Mouse (Mus musculus): ENCODE measurements at regions not wholly inside any gene's neighbourhood (a gene's known extent, or its start where the extent isn't known, plus 50 kb on each side); places are given as distances from the start of the nearest gene placed in this dataset.
"Not testable (repeated sequence)": the region's sequence is repeated elsewhere in the genome, so short reads cannot be mapped to it uniquely, and the experiment has no call there.

- Histone ChIP-seq H3K4me3 (ENCODE audit: control insufficient read depth in 1 of 2, insufficient read depth in 1 of 2, low read depth in 1 of 2, low read length in 2 of 2) (no peak overlapping the region), H3K9ac (ENCODE audit: low read length) (no peak overlapping the region), H3K27ac (replicated peaks in 1 of 2; ENCODE audit: control insufficient read depth in 1 of 2, insufficient read depth in 1 of 2, low read depth in 2 of 2, low read length in 2 of 2) (no peak overlapping the region), H3K27me3 (ENCODE audit: control insufficient read depth, insufficient read depth, low read length) (no peaks in the 10 kb centered on the region), H3K4me2 (ENCODE audit: low read length) (no peak overlapping the region), H3K36me3 (ENCODE audit: control insufficient read depth, insufficient read depth, low read length) (no peaks in the 10 kb centered on the region), H3K4me1 (ENCODE audit: control insufficient read depth in 2 of 2, insufficient read depth in 2 of 2, low read length in 2 of 2) (peaks cover 0 to 6% of the 10 kb centered on the region in 2 experiments; a peak in 2 of 4 replicates), H3K9me3 (ENCODE audit: control insufficient read depth, low read length) (0 out of 2 replicates have a peak, but pooled peaks cover 5% of the 10 kb centered on the region)
- ATAC-seq (ENCODE audit: insufficient number of reproducible peaks, insufficient read depth, low FRiP score, low read depth): no peak
- WGBS: 85% methylated on average over 6 of the region's 6 CpGs
These were observed 53.4 kb upstream of the Castor2 start for GRCm38 (mm10) chr5:134046086-134046485.

- H3K4me1 ChIP-seq (ENCODE audit: control insufficient read depth in 2 of 2, insufficient read depth in 2 of 2, low read length in 2 of 2); H3K9ac ChIP-seq (ENCODE audit: low read length); H3K27me3 ChIP-seq (ENCODE audit: control insufficient read depth, insufficient read depth, low read length); H3K4me3 ChIP-seq (ENCODE audit: control insufficient read depth in 1 of 2, insufficient read depth in 1 of 2, low read depth in 1 of 2, low read length in 2 of 2); ATAC-seq (ENCODE audit: insufficient number of reproducible peaks, insufficient read depth, low FRiP score, low read depth); H3K36me3 ChIP-seq (ENCODE audit: control insufficient read depth, insufficient read depth, low read length); H3K4me2 ChIP-seq (ENCODE audit: low read length); H3K9me3 ChIP-seq (ENCODE audit: control insufficient read depth, low read length); H3K27ac ChIP-seq (replicated peaks in 1 of 2; ENCODE audit: control insufficient read depth in 1 of 2, insufficient read depth in 1 of 2, low read depth in 2 of 2, low read length in 2 of 2): not testable (repeated sequence)
- WGBS: 90% methylated on average over 1 of the region's 2 CpGs
These were observed 56.6 kb upstream of the Castor2 start for GRCm38 (mm10) chr5:134042938-134043337.

GRCm38 (mm10) chr5:134027316-134027966 is 72.1 kb upstream of the Castor2 start:
- Histone ChIP-seq H3K27me3 (ENCODE audit: control insufficient read depth, insufficient read depth, low read length) (no peaks in the 10 kb centered on the region), H3K4me2 (ENCODE audit: low read length) (no peak overlapping the region), H3K9ac (ENCODE audit: low read length) (no peak overlapping the region), H3K36me3 (ENCODE audit: control insufficient read depth, insufficient read depth, low read length) (no peaks in the 10 kb centered on the region), H3K27ac (replicated peaks in 1 of 2; ENCODE audit: control insufficient read depth in 1 of 2, insufficient read depth in 1 of 2, low read depth in 2 of 2, low read length in 2 of 2) (no peak overlapping the region), H3K4me3 (ENCODE audit: control insufficient read depth in 1 of 2, insufficient read depth in 1 of 2, low read depth in 1 of 2, low read length in 2 of 2) (no peak overlapping the region), H3K9me3 (ENCODE audit: control insufficient read depth, low read length) (0 out of 2 replicates have a peak, but pooled peaks cover 3% of the 10 kb centered on the region), H3K4me1 (ENCODE audit: control insufficient read depth in 2 of 2, insufficient read depth in 2 of 2, low read length in 2 of 2) (no peaks in the 10 kb centered on the region; a peak in 1 of 4 replicates)
- ATAC-seq (ENCODE audit: insufficient number of reproducible peaks, insufficient read depth, low FRiP score, low read depth): no peak
- 68% methylated on average over 11 of the region's 11 CpGs for WGBS

- Histone ChIP-seq H3K9me3 (ENCODE audit: control insufficient read depth, low read length) (0 out of 2 replicates have a peak, but pooled peaks cover 3% of the 10 kb centered on the region), H3K4me3 (ENCODE audit: control insufficient read depth in 1 of 2, insufficient read depth in 1 of 2, low read depth in 1 of 2, low read length in 2 of 2) (no peak overlapping the region), H3K4me1 (ENCODE audit: control insufficient read depth in 2 of 2, insufficient read depth in 2 of 2, low read length in 2 of 2) (peaks cover 7 to 17% of the 10 kb centered on the region in 2 experiments), H3K27ac (replicated peaks in 1 of 2; ENCODE audit: control insufficient read depth in 1 of 2, insufficient read depth in 1 of 2, low read depth in 2 of 2, low read length in 2 of 2) (no peak overlapping the region), H3K4me2 (ENCODE audit: low read length) (no peak overlapping the region), H3K36me3 (ENCODE audit: control insufficient read depth, insufficient read depth, low read length) (no peaks in the 10 kb centered on the region), H3K9ac (ENCODE audit: low read length) (no peak overlapping the region), H3K27me3 (ENCODE audit: control insufficient read depth, insufficient read depth, low read length) (no peaks in the 10 kb centered on the region)
- WGBS: 50% methylated on average over 13 of the region's 13 CpGs
- ATAC-seq (ENCODE audit: insufficient number of reproducible peaks, insufficient read depth, low FRiP score, low read depth): no peak
These were observed 79.7 kb upstream of the Castor2 start for GRCm38 (mm10) chr5:134019651-134020432.

- H3K4me3 ChIP-seq (ENCODE audit: control insufficient read depth in 1 of 2, insufficient read depth in 1 of 2, low read depth in 1 of 2, low read length in 2 of 2): no peak overlapping the region
- H3K27me3 ChIP-seq (ENCODE audit: control insufficient read depth, insufficient read depth, low read length): no peaks in the 10 kb centered on the region
- H3K4me1 ChIP-seq (ENCODE audit: control insufficient read depth in 2 of 2, insufficient read depth in 2 of 2, low read length in 2 of 2): peaks cover 17 to 25% of the 10 kb centered on the region in 2 experiments
- 10% methylated on average over 13 of the region's 13 CpGs for WGBS
- peak overlapping the region; percentile 25; the same call in 1 of the 2 replicates for H3K9ac ChIP-seq (ENCODE audit: low read length)
- no peaks in the 10 kb centered on the region for H3K36me3 ChIP-seq (ENCODE audit: control insufficient read depth, insufficient read depth, low read length)
- ATAC-seq (ENCODE audit: insufficient number of reproducible peaks, insufficient read depth, low FRiP score, low read depth): peak; percentile 90
- H3K4me2 ChIP-seq (ENCODE audit: low read length): peak overlapping the region; percentile 26; the same call in 1 of the 2 replicates
- peak overlapping the region; percentile 81 to 90 for H3K27ac ChIP-seq (replicated peaks in 1 of 2; ENCODE audit: control insufficient read depth in 1 of 2, insufficient read depth in 1 of 2, low read depth in 2 of 2, low read length in 2 of 2)
- H3K9me3 ChIP-seq (ENCODE audit: control insufficient read depth, low read length): no peaks in the 10 kb centered on the region
These were observed 85.0 kb upstream of the Castor2 start for GRCm38 (mm10) chr5:134014257-134015163.

- no peak for ATAC-seq (ENCODE audit: insufficient number of reproducible peaks, insufficient read depth, low FRiP score, low read depth)
- peaks cover 17 to 23% of the 10 kb centered on the region in 2 experiments for H3K4me1 ChIP-seq (ENCODE audit: control insufficient read depth in 2 of 2, insufficient read depth in 2 of 2, low read length in 2 of 2)
- H3K4me2 ChIP-seq (ENCODE audit: low read length): no peak overlapping the region
- no peaks in the 10 kb centered on the region for H3K27me3 ChIP-seq (ENCODE audit: control insufficient read depth, insufficient read depth, low read length)
- H3K9ac ChIP-seq (ENCODE audit: low read length): no peak overlapping the region
- no peaks in the 10 kb centered on the region for H3K36me3 ChIP-seq (ENCODE audit: control insufficient read depth, insufficient read depth, low read length)
- no peaks in the 10 kb centered on the region for H3K9me3 ChIP-seq (ENCODE audit: control insufficient read depth, low read length)
- H3K4me3 ChIP-seq (ENCODE audit: control insufficient read depth in 1 of 2, insufficient read depth in 1 of 2, low read depth in 1 of 2, low read length in 2 of 2): no peak overlapping the region
- WGBS: 73% methylated on average over 8 of the region's 8 CpGs
- peak overlapping the region in 1 of 2 experiments; percentile 81; a peak in 2 of 4 replicates for H3K27ac ChIP-seq (replicated peaks in 1 of 2; ENCODE audit: control insufficient read depth in 1 of 2, insufficient read depth in 1 of 2, low read depth in 2 of 2, low read length in 2 of 2)
These were observed 86.3 kb upstream of the Castor2 start for GRCm38 (mm10) chr5:134013206-134013605.

GRCm38 (mm10) chr5:134009843-134010242 is 89.7 kb upstream of the Castor2 start:
- WGBS: 87% methylated on average over 14 of the region's 14 CpGs
- no peak overlapping the region for H3K9ac ChIP-seq (ENCODE audit: low read length)
- no peaks in the 10 kb centered on the region for H3K36me3 ChIP-seq (ENCODE audit: control insufficient read depth, insufficient read depth, low read length)
- H3K27me3 ChIP-seq (ENCODE audit: control insufficient read depth, insufficient read depth, low read length): no peaks in the 10 kb centered on the region
- H3K4me1 ChIP-seq (ENCODE audit: control insufficient read depth in 2 of 2, insufficient read depth in 2 of 2, low read length in 2 of 2): peaks cover 15 to 19% of the 10 kb centered on the region in 2 experiments
- H3K27ac ChIP-seq (replicated peaks in 1 of 2; ENCODE audit: control insufficient read depth in 1 of 2, insufficient read depth in 1 of 2, low read depth in 2 of 2, low read length in 2 of 2): no peak overlapping the region
- no peak for ATAC-seq (ENCODE audit: insufficient number of reproducible peaks, insufficient read depth, low FRiP score, low read depth)
- no peak overlapping the region for H3K4me2 ChIP-seq (ENCODE audit: low read length)
- no peak overlapping the region for H3K4me3 ChIP-seq (ENCODE audit: control insufficient read depth in 1 of 2, insufficient read depth in 1 of 2, low read depth in 1 of 2, low read length in 2 of 2)
- H3K9me3 ChIP-seq (ENCODE audit: control insufficient read depth, low read length): no peaks in the 10 kb centered on the region
